Mouse (Mus musculus) naive thymus-derived CD4-positive, alpha-beta T cell, adult 5 months (primary cell): Measurements from ENCODE around the gene Il2rg. TPM values are rescaled to one million over a fixed set of nuclear protein-coding genes. Genes with fewer than 3 reads are reported as not detected.

Experiments
- polyA plus RNA-seq: library from polyadenylated mRNA; unstranded; fragments of 100-300 nt; shearing (Covaris generic); gene quantifications from one replicate; pipeline ENCODE4 v1.2.1, GENCODE M21; 2017

Gene Il2rg
- 1,237 TPM for polyA plus RNA-seq

DNA sequence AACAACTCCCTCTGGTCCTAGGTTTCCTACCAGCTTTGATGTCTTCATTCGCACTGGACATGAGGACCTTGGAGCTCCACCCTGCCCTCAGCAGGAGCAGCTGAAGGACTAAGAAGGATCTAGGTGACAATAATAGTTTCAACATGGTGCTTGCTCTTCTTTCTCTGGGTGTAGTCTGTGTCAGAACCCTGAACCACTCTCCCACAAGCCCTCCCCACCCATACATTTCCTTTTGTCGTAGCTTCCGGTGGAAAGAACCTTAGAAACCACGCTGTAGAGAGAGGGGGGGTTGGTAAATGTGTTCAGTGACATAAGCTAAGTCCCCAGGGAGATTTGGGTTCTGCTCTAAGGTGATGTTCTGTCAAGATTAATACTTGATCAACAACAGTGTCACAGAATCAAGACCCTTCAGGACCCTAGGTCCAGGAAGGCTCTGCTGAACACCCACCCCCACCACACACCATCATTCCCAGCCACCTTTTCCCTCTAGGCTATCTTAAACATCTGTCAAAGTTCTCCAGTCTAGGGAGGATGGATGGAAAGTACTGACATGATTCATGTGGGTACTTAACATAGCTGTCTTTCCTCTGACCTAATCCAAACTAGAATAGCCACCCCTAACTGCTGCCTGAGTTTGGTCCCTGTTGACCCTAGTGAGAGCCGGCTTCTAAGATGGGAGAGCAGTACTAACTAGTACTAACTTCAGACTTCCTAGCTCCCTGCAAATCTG, at the start of gene Il2rg:
TSS of gene Il2rg (minus strand) at position 231 of the 730 bp plus-strand sequence.

DNA sequence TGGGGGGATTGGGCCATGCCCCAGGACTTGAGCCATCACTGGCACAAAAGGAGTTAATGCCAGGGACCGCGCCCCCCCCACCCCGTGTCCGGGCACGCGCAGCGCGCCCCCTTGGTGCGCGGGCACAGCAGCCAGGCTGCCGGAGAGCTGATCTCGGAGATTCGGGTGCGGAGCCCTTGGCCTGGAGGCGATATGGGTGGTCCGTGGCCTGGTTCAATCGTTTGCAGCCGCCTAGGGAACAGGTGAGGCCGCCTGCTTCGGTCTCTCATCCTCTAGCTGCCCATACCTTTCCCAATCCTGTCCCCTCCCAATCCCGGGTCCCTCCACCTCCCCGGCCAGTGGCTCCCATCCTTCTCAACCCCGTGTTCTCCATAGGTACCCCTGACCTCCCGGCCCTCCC, 31.0 kb upstream of the Il2rg start, which contains the start of gene Nlgn3:
TSS of gene Nlgn3 (plus strand) at position 114 of the 400 bp plus-strand sequence.

DNA sequence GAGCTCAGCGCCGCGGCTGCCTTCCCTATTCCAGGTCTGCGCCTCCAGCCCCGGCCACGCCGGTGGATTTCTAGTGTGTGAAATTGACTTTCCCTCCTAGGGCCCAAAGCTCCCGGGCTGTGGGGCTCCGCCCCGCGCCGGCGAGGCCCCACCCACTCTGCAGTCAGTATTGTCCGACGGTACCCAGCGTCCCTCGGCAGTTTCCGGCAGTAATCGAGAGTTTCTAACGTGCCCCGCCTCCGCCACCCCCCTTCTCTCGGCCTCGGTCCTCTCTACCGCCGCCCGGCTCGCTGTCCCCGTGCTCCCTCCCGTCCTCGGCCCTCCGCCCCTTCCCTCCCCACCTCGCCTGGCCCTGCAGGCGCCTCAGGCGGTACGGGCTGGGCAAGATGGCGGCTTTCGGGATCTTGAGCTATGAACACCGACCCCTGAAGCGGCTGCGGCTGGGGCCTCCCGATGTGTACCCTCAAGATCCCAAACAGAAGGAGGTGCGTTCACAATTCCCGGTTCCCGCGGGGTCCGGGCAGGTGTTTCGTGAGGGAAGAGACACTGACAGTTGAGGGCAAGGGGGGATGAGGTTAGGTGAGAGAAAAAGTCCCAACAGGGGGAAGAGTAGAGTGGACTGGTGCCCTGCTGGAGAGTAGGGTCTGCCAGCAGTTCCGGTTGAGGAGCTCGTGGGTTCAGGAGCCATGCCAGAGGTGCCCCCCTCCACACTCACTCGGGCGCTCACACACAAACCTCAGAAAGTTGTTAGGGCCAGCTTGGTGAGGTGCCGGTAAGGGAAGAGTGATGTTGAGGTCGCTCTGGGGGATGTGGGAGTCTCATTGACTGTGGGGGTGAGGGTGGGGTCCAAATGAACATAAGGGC, 6.1 kb upstream of the Il2rg start, which contains the start of gene Med12:
TSS of gene Med12 (plus strand) at position 156 of the 864 bp plus-strand sequence.

DNA sequence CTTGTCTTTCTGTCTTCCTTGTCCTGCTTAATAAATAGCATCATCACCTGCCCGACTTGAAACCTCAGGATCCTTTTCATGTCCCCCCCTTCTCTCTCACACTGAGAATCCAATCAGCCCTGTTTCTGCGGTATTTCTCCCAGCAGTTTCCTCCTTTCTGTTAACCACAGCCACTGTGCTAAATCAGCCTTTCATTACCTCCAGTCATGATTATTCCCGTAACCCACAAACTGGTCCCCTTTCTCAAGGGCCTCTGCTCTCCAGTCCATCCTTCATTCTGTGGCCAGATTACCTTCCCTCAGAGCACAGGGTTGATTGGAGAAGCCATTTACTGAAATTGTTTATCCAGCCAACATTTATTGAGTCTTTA, 685 bp upstream of the Il2rg start, which contains the start of gene Gm20489:
TSS of gene Gm20489 (minus strand) at position 269 of the 370 bp plus-strand sequence.

DNA sequence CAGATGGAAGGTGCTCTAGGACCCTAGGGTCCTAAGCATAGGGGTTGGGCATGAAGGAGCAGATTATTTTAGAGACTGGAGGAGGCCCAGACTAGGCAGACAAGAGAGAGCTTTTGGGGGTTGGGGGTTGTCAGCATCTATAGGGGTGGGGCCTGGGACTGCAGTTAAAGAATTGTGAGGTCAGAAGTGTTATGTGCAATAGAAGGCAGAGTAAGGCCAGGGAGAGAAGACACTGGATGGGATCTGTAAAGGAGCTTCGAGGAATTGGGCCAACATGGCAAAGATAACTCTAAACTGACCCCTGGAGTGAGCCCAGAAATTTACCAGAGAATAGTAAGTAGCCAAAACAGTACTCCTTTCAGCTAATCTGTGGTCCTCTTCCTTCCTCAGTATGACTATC, 4.2 kb downstream of the Il2rg start, which contains the start of gene Gm614:
TSS of gene Gm614 (minus strand) at position 101 of the 400 bp plus-strand sequence.

GRCm38 (mm10) chrX:101253952-101254729, 13.9 kb downstream of the Il2rg start, which contains the start of gene Foxo4:
Gene Foxo4 (plus strand): TSS chrX:101254528.

DNA sequence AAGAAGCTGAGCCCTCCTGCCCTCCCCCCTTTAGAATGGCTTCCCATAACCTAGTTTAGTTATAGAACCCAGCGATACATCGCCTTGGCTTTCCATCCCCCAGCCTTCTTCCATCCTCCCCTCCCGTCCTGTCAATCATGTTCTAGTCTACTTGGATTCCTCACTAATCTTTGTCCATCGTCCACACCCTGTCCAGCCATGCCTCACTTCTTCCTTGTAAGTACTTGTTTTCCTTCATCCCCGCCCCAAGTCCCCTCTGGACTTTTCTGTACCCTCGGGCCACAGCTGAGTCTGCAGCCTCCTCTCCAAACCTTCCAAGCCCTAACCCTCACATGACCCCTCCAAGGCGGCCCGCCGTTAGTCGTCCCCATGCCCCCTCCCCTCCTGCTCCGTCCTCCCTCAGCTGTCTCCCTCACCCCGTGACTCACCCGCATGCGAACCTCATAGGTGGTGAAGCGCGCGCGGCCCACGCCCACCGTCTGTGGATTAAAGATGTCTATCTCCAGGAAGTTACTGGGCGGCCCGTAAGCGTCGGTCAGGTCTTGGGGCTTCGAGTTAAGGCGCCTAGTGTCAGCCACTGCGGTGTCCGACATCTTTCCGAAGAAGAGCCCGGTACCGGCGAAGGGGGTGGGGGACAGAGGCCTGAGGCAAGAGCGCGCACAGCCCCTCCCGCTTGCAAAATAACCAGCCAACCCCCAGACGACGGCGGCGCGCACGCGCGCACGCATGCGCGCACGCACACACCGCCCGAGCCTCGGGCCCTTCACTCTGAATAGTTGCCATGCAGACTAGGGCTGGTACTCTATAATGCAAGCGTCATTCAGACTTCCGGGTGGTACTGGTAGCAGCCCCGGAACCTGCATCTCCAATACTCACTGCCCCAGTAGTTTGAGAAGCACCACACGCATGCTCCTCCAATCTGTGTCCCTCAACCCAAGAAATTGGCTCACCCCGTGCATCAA, 45.9 kb downstream of the Il2rg start, which contains the start of gene Snx12:
TSS of gene Snx12 (minus strand) at position 730 of the 962 bp plus-strand sequence.

Other genes with a start within 250 kb of the Il2rg start
- gene Tex11, start 208.6 kb downstream of the Il2rg start, polyA plus RNA-seq = 0.10 TPM
- 0.80 TPM for gene Slc7a3, start 182.2 kb downstream of the Il2rg start, polyA plus RNA-seq
- 50.5 TPM for gene Snx12, start 45.7 kb downstream of the Il2rg start, polyA plus RNA-seq
- 2.2 TPM for gene Foxo4, start 13.7 kb downstream of the Il2rg start, polyA plus RNA-seq
- 7.5 TPM for gene Gm614, start 4.3 kb downstream of the Il2rg start, polyA plus RNA-seq
- gene Gm20489, start 768 bp upstream of the Il2rg start, polyA plus RNA-seq = not detected
- gene Med12, start 5.8 kb upstream of the Il2rg start, polyA plus RNA-seq = 83.5 TPM
- not detected for gene Nlgn3, start 30.9 kb upstream of the Il2rg start, polyA plus RNA-seq
- gene Gjb1, start 108.1 kb upstream of the Il2rg start, polyA plus RNA-seq = not detected
- gene Zmym3, start 152.6 kb upstream of the Il2rg start, polyA plus RNA-seq = 9.5 TPM
- 251 TPM for gene Nono, start 161.1 kb upstream of the Il2rg start, polyA plus RNA-seq
- gene Itgb1bp2, start 180.8 kb upstream of the Il2rg start, polyA plus RNA-seq = not detected